ENCODE assay signal across 9 mouse cellular contexts in genomic region chr16:92415702-92416118, GRCm38 (mm10). TPM values are rescaled to one million over a fixed set of nuclear protein-coding genes. Genes with fewer than 3 reads are reported as not detected.
DNase-seq lines count a peak whose midpoint lies in the region; ATAC-seq and TF ChIP-seq lines count a peak whose summit lies in the region.
"Had no signal": no experiment of that assay in that cellular context is flagged by ENCODE, and none has a peak within 500 bp of the region (broad histone marks: within the 10 kb centered on the region; RNA-seq: fewer than 3 reads in every experiment).

No protein-coding gene starts in this region.

- H3K4me1 ChIP-seq in thymus, adult 2 months (replicated peaks; ENCODE audit: control insufficient read depth, insufficient read depth, low read length) = no peaks in the 10 kb centered on the region

- 32% methylated on average over 7 of the region's 7 CpGs for WGBS in thymus, adult 2 months

- DNase-seq in layer of hippocampus, adult 2 months (ENCODE audit: low spot score in 2 of 2) = no peak
- no peak for DNase-seq in layer of hippocampus, postnatal 36 days
- peak; percentile 36 for DNase-seq in embryo, embryonic 10.5 days (ENCODE audit: low spot score)
- DNase-seq in monocyte, adult 2 months (ENCODE audit: low read depth in 1 of 2, low spot score in 2 of 2) = peak; percentile 28 to 31
- DNase-seq in left cerebral cortex, postnatal 25 days (ENCODE audit: low spot score in 2 of 2) = no peak
- no peak for DNase-seq in thymus, adult 2 months

- peak; percentile 68 to 78 for ATAC-seq in hematopoietic stem cell, adult 5-6 weeks (replicated peaks in 1 of 2; ENCODE audit: insufficient read depth in 1 of 2, low FRiP score in 2 of 2, low TSS enrichment in 1 of 2, low read depth in 1 of 2, poor library complexity in 2 of 2, severe bottlenecking in 2 of 2)
- no peak for ATAC-seq in cerebellum, adult (ENCODE audit: insufficient number of reproducible peaks, low FRiP score, low TSS enrichment)
- ATAC-seq: activated CD4-positive, CD25-positive, alpha-beta regulatory T cell, adult 4 months had no signal

- TF ChIP-seq POLR2A in thymus, adult 2 months (IDR thresholded peaks at IDR 0.05; ENCODE audit: control insufficient read depth, extremely low read depth, insufficient read depth, low read length, poor library complexity) = no peak

- intact Hi-C loops in left cerebral cortex, postnatal 25 days (cut with DNase I) = no loop called here

- TF ChIP-seq CTCF in layer of hippocampus, adult 2 months (conservative IDR thresholded peaks at IDR 0.05) = no peak
- TF ChIP-seq CTCF in thymus, adult 2 months (IDR thresholded peaks at IDR 0.05; ENCODE audit: borderline replicate concordance, control insufficient read depth, extremely low read depth, insufficient read depth, low read length, poor library complexity) = no peak

- no peak overlapping the region for H3K4me3 ChIP-seq in layer of hippocampus, adult 2 months
- no peak overlapping the region for H3K4me3 ChIP-seq in thymus, adult 2 months (ENCODE audit: control insufficient read depth, insufficient read depth, low read length)

- no peaks in the 10 kb centered on the region for H3K27me3 ChIP-seq in thymus, adult 2 months (ENCODE audit: control insufficient read depth, insufficient read depth, low read length)

- no peaks in the 10 kb centered on the region for H3K36me3 ChIP-seq in thymus, adult 2 months (ENCODE audit: control insufficient read depth, insufficient read depth, low read length)

- peak overlapping the region; percentile 52; the same call in 1 of the 2 replicates for H3K27ac ChIP-seq in layer of hippocampus, adult 2 months
- no peak overlapping the region for H3K27ac ChIP-seq in thymus, adult 2 months (ENCODE audit: control insufficient read depth, insufficient read depth, low read length)

RNA-seq across cellular contexts. Expression of gene Rcan1, which starts 55.0 kb away (rescaled TPM):
- 10 to 100 TPM; 41.8 to 42.1 TPM for total RNA-seq in layer of hippocampus, adult 2 months (2021)
- total RNA-seq in layer of hippocampus, postnatal 36 days (2021) = 10 to 100 TPM; 44.8 to 46.5 TPM
- 5.7 and 8.8 TPM in 2 replicates for total RNA-seq in hematopoietic stem cell, adult 5-6 weeks (2017)
- total RNA-seq in left cerebral cortex, postnatal 25 days (2021) = 10 to 100 TPM; 60.4 to 63.9 TPM
- polyA plus RNA-seq in thymus, adult 2 months (2012; rRNA removed) = 10.7 and 13.8 TPM in 2 replicates

RNA-seq across cellular contexts. Expression of gene Kcne1, which starts 56.4 kb away (rescaled TPM):
- not detected for total RNA-seq in layer of hippocampus, adult 2 months (2021)
- total RNA-seq in layer of hippocampus, postnatal 36 days (2021) = not detected
- total RNA-seq in hematopoietic stem cell, adult 5-6 weeks (2017) = not detected in 2 replicates
- not detected for total RNA-seq in left cerebral cortex, postnatal 25 days (2021)
- 0.04 and 1.5 TPM in 2 replicates for polyA plus RNA-seq in thymus, adult 2 months (2012; rRNA removed)
- polyA plus RNA-seq: activated CD4-positive, CD25-positive, alpha-beta regulatory T cell, adult 4 months had no signal

Comparison
In these comparisons a context has a peak if more than half of its experiments do, and no peak if none do; other contexts are left out.
1. DNase-seq: peak in embryo, embryonic 10.5 days (single experiment) and monocyte, adult 2 months (2 of 2); none in layer of hippocampus, adult 2 months (0 of 2), layer of hippocampus, postnatal 36 days (0 of 2), left cerebral cortex, postnatal 25 days (0 of 2) and thymus, adult 2 months (single experiment).